Mouse (Mus musculus) stomach, embryonic 16.5 days (tissue): ENCODE measurements around the gene H2al1c. TPM values are rescaled to one million over a fixed set of nuclear protein-coding genes. Genes with fewer than 3 reads are reported as not detected.

ENCODE experiments used
- ATAC-seq: fragments of 200-750 bp; cut with Nextera tagmentation; 2 replicates; pipeline ENCODE4 v1.8.0; 2017; ENCODE audit warnings: moderate number of reproducible peaks, moderate TSS enrichment; ENCODE audit not compliant: insufficient read depth, low FRiP score
- H3K27ac ChIP-seq: fragments of 300-500 bp; sonication (generic); 2 replicates; pipeline ENCODE4 v1.5.1; 2014; ENCODE audit warnings: low read length
- H3K27me3 ChIP-seq: fragments of 300-500 bp; sonication (generic); 2 replicates; pipeline ENCODE4 v1.6.1; 2014; ENCODE audit warnings: low read length, control low read depth, mixed read lengths; ENCODE audit not compliant: control insufficient read depth, insufficient read depth
- H3K36me3 ChIP-seq: fragments of 300-500 bp; sonication (generic); 2 replicates; pipeline ENCODE4 v1.6.1; 2014; ENCODE audit warnings: low read length; ENCODE audit not compliant: control insufficient read depth, insufficient read depth
- H3K4me1 ChIP-seq: fragments of 300-500 bp; sonication (generic); 2 replicates; pipeline ENCODE4 v1.6.1; 2014; ENCODE audit warnings: low read length, control low read depth, mixed read lengths; ENCODE audit not compliant: control insufficient read depth, insufficient read depth
- H3K4me2 ChIP-seq: fragments of 300-500 bp; sonication (generic); 2 replicates; pipeline ENCODE4 v1.6.1; 2014; ENCODE audit warnings: low read depth, low read length, mixed read lengths
- H3K4me3 ChIP-seq: fragments of 300-500 bp; sonication (generic); replicated peaks from 2 replicates; pipeline ENCODE4 v1.5.1; 2014; ENCODE audit warnings: mild to moderate bottlenecking, low read length
- H3K9ac ChIP-seq: fragments of 300-500 bp; sonication (generic); 2 replicates; pipeline ENCODE4 v1.6.1; 2014; ENCODE audit warnings: low read length
- H3K9me3 ChIP-seq: fragments of 300-500 bp; sonication (generic); replicated peaks from 2 replicates; pipeline ENCODE4 v1.6.1; 2016; ENCODE audit warnings: low read length, control low read depth; ENCODE audit not compliant: control insufficient read depth
- WGBS: fragments of 180-500 bp; shearing (Covaris S2); extraction: QIAGEN DNeasy Blood & Tissue Kit; methylation state at CpG from one replicate; pipeline ENCODE4 v1.1.7; 2014; 5-methylcytosine and 5-hydroxymethylcytosine counted together
- polyA plus RNA-seq: library from polyadenylated mRNA; unstranded; fragments of >200 nt; fragmentation: Nextera tagmentation; extraction: Ambion mirVana; gene quantifications from 2 replicates; pipeline ENCODE4 v1.2.1, GENCODE M21; 2015

Gene H2al1c
- polyA plus RNA-seq, 1 experiment from 2014 or later: not detected

GRCm38 (mm10) chrX:11345762-11346161 lies 40.3 kb downstream of the H2al1c start:
- no peak overlapping the region for H3K27ac ChIP-seq
- no peaks in the 10 kb centered on the region for H3K36me3 ChIP-seq
- no peak overlapping the region for H3K9ac ChIP-seq
- H3K27me3 ChIP-seq: peaks cover 5% of the 10 kb centered on the region; the same call in 1 of the 2 replicates
- 62% methylated on average over 9 of the region's 9 CpGs for WGBS
- H3K4me2 ChIP-seq: no peak overlapping the region
- H3K4me1 ChIP-seq: no peaks in the 10 kb centered on the region
- no peak overlapping the region for H3K4me3 ChIP-seq
- no peaks in the 10 kb centered on the region for H3K9me3 ChIP-seq
- ATAC-seq: no peak

- no peak for ATAC-seq
- Histone ChIP-seq H3K4me3 (no peak overlapping the region), H3K27me3 (peaks cover 9% of the 10 kb centered on the region; the same call in 1 of the 2 replicates), H3K27ac (no peak overlapping the region), H3K4me1 (no peaks in the 10 kb centered on the region), H3K4me2 (no peak overlapping the region), H3K9me3 (no peaks in the 10 kb centered on the region), H3K9ac (no peak overlapping the region), H3K36me3 (no peaks in the 10 kb centered on the region)
- 87% methylated on average over 3 of the region's 3 CpGs for WGBS
Observed at GRCm38 (mm10) chrX:11346756-11347155, 41.3 kb downstream of the H2al1c start.

Other genes with a start within 250 kb of the H2al1c start
- gene H2al1a, start 6.4 kb upstream of the H2al1c start, polyA plus RNA-seq: not detected in 2 replicates
- not detected in 2 replicates for gene H2al1b, start 3.2 kb upstream of the H2al1c start, polyA plus RNA-seq
- gene H2al1d, start 3.2 kb downstream of the H2al1c start, polyA plus RNA-seq: not detected in 2 replicates
- not detected in 2 replicates for gene H2al1e, start 6.3 kb downstream of the H2al1c start, polyA plus RNA-seq
- not detected in 2 replicates for gene H2al1f, start 9.5 kb downstream of the H2al1c start, polyA plus RNA-seq
- gene H2al1g, start 12.6 kb downstream of the H2al1c start, polyA plus RNA-seq: not detected in 2 replicates
- not detected in 2 replicates for gene H2al1h, start 15.8 kb downstream of the H2al1c start, polyA plus RNA-seq
- gene H2al1i, start 19.0 kb downstream of the H2al1c start, polyA plus RNA-seq: not detected in 2 replicates
- not detected in 2 replicates for gene H2al1j, start 22.2 kb downstream of the H2al1c start, polyA plus RNA-seq